Mouse (Mus musculus) ES-Bruce4 (cell line): Measurements from ENCODE around the gene Sdc1. TPM values are rescaled to one million over a fixed set of nuclear protein-coding genes. Genes with fewer than 3 reads are reported as not detected.

Experiments used
- H3K27ac ChIP-seq: 2 replicates; pipeline ENCODE4 v1.5.1; 2012; ENCODE audit warnings: low read length, inconsistent platforms; ENCODE audit not compliant: insufficient read depth
- H3K27me3 ChIP-seq: 2 replicates; pipeline ENCODE4 v1.6.1; 2012; ENCODE audit warnings: mild to moderate bottlenecking, low read length, inconsistent platforms; ENCODE audit not compliant: control insufficient read depth, poor library complexity, insufficient read depth, severe bottlenecking
- H3K36me3 ChIP-seq: 2 replicates; pipeline ENCODE4 v1.6.1; 2012; ENCODE audit warnings: inconsistent platforms, mild to moderate bottlenecking, low read length, moderate library complexity; ENCODE audit not compliant: control insufficient read depth, poor library complexity, insufficient read depth, severe bottlenecking
- H3K4me1 ChIP-seq: one replicate; pipeline ENCODE4 v1.8.1; 2011; ENCODE audit warnings: low read length; ENCODE audit not compliant: control insufficient read depth, insufficient read depth
- H3K4me3 ChIP-seq: 2 replicates; pipeline ENCODE4 v1.5.1; 2011; ENCODE audit warnings: low read depth, mild to moderate bottlenecking, low read length
- H3K9ac ChIP-seq: 2 replicates; pipeline ENCODE4 v1.6.1; 2012; ENCODE audit warnings: low read depth, mild to moderate bottlenecking, inconsistent platforms; ENCODE audit not compliant: poor library complexity, severe bottlenecking
- H3K9me3 ChIP-seq: replicated peaks from 2 replicates; pipeline ENCODE4 v1.6.1; 2012; ENCODE audit warnings: mild to moderate bottlenecking, low read length, inconsistent platforms; ENCODE audit not compliant: control insufficient read depth, poor library complexity, insufficient read depth, severe bottlenecking
- CTCF ChIP-seq: IDR thresholded peaks from one replicate; pipeline ENCODE4 v1.8.1; 2011; ENCODE audit warnings: low read depth, low read length
- EP300 ChIP-seq: IDR thresholded peaks from 2 replicates; pipeline ENCODE4 v1.6.1; 2011; ENCODE audit warnings: low read depth, low read length; ENCODE audit not compliant: insufficient read depth
- POLR2A ChIP-seq: IDR thresholded peaks from one replicate; pipeline ENCODE4 v1.8.1; 2011; ENCODE audit warnings: low read length; ENCODE audit not compliant: insufficient read depth
- polyA plus RNA-seq: library from polyadenylated mRNA; stranded (reverse); fragments of >200 nt; gene quantifications from 2 replicates; pipeline ENCODE4 v1.2.4, GENCODE M21; 2011; ENCODE audit warnings: low read depth; ENCODE audit not compliant: missing spikeins, insufficient read depth, insufficient read length

The Sdc1 gene
- polyA plus RNA-seq, 1 experiment, result 41.8 TPM

DNA sequence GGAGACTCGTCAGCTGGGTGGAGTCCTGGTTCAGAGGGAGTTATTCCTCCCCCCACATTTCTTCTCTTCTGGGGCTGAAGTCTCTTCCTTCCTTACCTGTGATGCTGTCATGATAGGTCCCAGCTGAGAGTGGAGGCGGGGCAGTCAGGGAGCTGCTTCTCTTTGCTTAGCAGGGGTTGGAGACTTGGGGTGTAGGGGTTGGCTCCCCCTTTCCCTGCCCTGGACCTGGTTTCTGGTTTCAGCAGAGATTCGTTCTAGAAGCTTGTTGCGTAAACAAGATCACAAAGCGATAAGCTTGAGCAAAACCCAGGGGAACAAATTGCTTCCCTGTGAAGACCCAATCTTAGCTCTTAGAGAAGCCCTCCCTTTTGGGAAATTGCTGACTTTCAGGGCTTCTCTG is 15.4 kb downstream of the Sdc1 start:
- H3K36me3 ChIP-seq, result peaks cover 4% of the 10 kb centered on the region; the same call in 1 of the 2 replicates
- TF ChIP-seq CTCF (no peak), POLR2A (no peak), EP300 (no peak)
- H3K4me1 ChIP-seq, result peaks cover 4% of the 10 kb centered on the region
- no peak overlapping the region for H3K9ac ChIP-seq
- H3K9me3 ChIP-seq, result no peaks in the 10 kb centered on the region
- H3K4me3 ChIP-seq, result no peak overlapping the region
- H3K27me3 ChIP-seq, result no peaks in the 10 kb centered on the region
- H3K27ac ChIP-seq, result no peak overlapping the region

DNA sequence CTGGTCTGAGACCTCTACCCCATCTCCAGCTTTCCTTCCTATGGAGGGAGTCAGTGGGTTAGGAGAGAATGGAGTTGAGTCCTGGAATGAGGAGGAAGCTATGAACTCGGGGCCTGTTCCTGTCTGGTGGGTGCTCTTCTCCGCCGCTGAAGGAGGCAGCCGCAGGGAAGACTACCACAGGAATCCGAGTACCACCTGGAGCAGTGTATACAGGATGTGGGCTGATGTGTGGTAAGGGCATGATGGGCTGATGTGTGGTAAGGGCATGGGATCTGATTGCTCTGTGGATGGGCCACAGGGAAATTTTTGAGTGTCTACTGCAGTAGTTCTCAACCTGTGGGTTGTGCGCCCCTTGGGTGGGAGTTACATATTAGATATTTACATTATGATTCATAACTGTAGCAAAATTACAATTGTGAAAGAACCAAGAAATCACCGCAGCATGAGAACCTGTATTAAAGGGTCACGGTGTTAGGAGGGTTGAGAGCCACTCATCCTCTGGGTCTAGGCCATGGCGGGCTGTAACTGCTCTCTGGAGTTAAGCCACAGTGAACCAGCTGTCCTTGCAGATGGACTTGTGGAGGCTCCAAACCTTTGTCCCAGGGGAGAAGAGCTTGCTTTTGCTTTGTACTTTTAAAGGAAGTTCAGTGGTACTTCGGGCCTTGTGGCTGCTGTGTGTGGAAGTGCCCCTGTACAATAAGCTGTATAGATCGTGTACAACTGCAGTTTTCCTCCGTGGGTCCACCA is 16.0 kb downstream of the Sdc1 start:
- no peaks in the 10 kb centered on the region for H3K9me3 ChIP-seq
- H3K27me3 ChIP-seq, result no peaks in the 10 kb centered on the region
- H3K9ac ChIP-seq, result no peak overlapping the region
- H3K27ac ChIP-seq, result no peak overlapping the region
- peaks cover 6% of the 10 kb centered on the region; the same call in 1 of the 2 replicates for H3K36me3 ChIP-seq
- TF ChIP-seq CTCF (no peak), POLR2A (no peak), EP300 (no peak)
- H3K4me3 ChIP-seq, result no peak overlapping the region
- peaks cover 3% of the 10 kb centered on the region for H3K4me1 ChIP-seq

DNA sequence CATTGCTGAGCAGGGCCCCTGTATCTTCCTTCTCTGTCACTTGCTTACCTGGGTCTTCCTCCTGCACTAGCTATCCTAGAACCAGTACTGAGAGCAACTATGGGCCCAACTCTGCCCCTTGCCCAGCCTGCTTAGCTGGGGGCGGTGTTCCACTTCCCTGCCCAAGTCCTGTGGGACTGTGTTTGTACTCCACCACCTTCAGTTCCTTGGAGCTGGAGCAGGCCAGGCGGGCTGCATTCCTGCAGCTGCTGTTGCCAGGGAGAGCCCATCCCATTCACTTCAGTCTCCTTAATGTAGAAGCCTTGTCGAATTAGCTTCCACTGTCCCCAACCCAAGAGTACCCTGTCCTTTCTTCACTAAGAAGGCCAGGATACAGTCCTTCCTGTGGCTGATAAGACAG is 17.3 kb downstream of the Sdc1 start:
- Histone ChIP-seq H3K27me3 (no peaks in the 10 kb centered on the region), H3K4me3 (no peak overlapping the region), H3K36me3 (peaks cover 6% of the 10 kb centered on the region; the same call in 1 of the 2 replicates), H3K4me1 (no peaks in the 10 kb centered on the region), H3K9ac (no peak overlapping the region), H3K27ac (no peak overlapping the region), H3K9me3 (no peaks in the 10 kb centered on the region)
- TF ChIP-seq CTCF, result no peak
- TF ChIP-seq EP300, result no peak
- TF ChIP-seq POLR2A, result no peak

DNA sequence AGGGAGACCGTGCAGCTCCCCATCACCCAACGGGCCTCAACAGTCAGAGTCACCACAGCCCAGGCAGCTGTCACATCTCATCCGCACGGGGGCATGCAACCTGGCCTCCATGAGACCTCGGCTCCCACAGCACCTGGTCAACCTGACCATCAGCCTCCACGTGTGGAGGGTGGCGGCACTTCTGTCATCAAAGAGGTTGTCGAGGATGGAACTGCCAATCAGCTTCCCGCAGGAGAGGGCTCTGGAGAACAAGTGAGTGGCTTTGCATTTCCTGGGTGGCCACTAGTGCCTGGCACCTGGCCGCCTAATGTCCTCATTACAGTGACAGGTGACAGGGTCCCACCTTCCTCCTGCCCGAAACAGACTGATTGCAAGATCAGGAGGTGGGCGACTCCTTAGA is 19.5 kb downstream of the Sdc1 start:
- Histone ChIP-seq H3K9me3 (no peaks in the 10 kb centered on the region), H3K9ac (no peak overlapping the region), H3K4me1 (no peaks in the 10 kb centered on the region), H3K36me3 (peaks cover 6% of the 10 kb centered on the region; the same call in 1 of the 2 replicates), H3K27me3 (no peaks in the 10 kb centered on the region), H3K4me3 (no peak overlapping the region), H3K27ac (no peak overlapping the region)
- no peak for TF ChIP-seq EP300
- TF ChIP-seq CTCF, result no peak
- no peak for TF ChIP-seq POLR2A

DNA sequence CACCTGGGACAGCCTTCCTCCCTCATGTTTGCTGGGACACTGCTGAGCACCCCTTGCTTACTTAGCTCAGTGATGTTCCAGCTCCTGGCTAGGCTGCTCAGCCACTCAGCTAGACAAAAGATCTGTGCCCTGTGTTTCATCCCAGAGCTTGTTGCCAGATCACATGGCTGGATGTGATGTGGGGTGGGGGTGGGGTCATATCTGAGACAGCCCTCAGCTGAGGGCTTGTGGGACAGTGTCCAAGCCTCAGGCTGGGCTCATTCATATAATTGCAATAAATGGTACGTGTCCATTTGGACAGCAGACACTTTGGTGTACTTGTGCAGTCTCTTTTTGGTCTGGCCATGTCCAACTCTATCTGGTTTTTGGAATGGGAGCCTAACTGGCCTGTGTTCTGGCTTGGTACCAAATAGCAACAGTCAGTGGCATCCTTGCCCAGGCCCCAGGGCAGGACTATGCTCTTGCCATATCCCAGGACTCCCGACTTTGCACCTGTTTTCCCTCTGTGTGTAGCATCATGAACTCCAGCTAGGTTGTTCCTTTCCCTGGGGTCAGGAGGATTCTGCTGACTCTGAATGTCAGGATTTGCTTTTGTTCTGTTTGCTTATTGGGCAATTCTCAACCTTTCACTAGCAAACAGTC is 22.4 kb downstream of the Sdc1 start:
- no peak overlapping the region for H3K27ac ChIP-seq
- no peaks in the 10 kb centered on the region for H3K27me3 ChIP-seq
- TF ChIP-seq POLR2A (no peak), EP300 (no peak), CTCF (no peak)
- H3K36me3 ChIP-seq, result peaks cover 6% of the 10 kb centered on the region; the same call in 1 of the 2 replicates
- H3K4me3 ChIP-seq, result no peak overlapping the region
- no peak overlapping the region for H3K9ac ChIP-seq
- no peaks in the 10 kb centered on the region for H3K9me3 ChIP-seq
- no peaks in the 10 kb centered on the region for H3K4me1 ChIP-seq

DNA sequence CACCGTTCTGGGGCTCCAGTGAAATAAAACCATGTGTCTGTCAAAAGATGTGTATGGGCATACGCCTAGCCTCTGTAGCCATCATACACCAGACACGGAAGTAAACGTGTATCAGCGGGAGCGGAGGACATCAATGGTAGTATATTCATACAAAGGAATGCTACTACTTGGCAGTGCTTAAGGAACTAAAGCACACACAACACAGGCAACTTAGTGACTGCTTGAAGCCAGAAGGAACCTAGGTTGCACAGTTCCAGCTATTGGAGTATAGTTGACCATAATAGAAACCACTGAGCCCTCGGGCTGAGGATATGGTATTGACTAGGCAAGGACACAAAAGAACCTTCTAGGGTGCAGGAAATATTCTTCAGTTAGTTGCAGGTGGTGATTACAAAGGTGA is 26.8 kb downstream of the Sdc1 start:
- Histone ChIP-seq H3K27me3 (no peaks in the 10 kb centered on the region), H3K9me3 (no peaks in the 10 kb centered on the region), H3K27ac (no peak overlapping the region), H3K9ac (no peak overlapping the region), H3K4me3 (no peak overlapping the region), H3K4me1 (no peaks in the 10 kb centered on the region), H3K36me3 (no peaks in the 10 kb centered on the region)
- no peak for TF ChIP-seq POLR2A
- TF ChIP-seq EP300, result no peak
- TF ChIP-seq CTCF, result no peak
